Mouse (Mus musculus) testis, adult 2 months (tissue): ENCODE results near the gene Exoc5.
"Not testable (repeated sequence)": the region's sequence is repeated elsewhere in the genome, so short reads cannot be mapped to it uniquely, and the experiment has no call there.

ENCODE experiments used
- CTCF ChIP-seq: fragments of 200-500 bp; IDR thresholded peaks from 2 replicates; pipeline ENCODE4 v1.5.1; 2012; ENCODE audit warnings: low read depth, mild to moderate bottlenecking, inconsistent platforms, low read length, moderate library complexity; ENCODE audit not compliant: control insufficient read depth, insufficient read depth, insufficient replicate concordance
- POLR2A ChIP-seq: fragments of 200-500 bp; IDR thresholded peaks from 2 replicates; pipeline ENCODE4 v1.6.1; 2012; ENCODE audit warnings: low read depth, mild to moderate bottlenecking, inconsistent platforms, low read length, moderate library complexity; ENCODE audit not compliant: control insufficient read depth

DNA sequence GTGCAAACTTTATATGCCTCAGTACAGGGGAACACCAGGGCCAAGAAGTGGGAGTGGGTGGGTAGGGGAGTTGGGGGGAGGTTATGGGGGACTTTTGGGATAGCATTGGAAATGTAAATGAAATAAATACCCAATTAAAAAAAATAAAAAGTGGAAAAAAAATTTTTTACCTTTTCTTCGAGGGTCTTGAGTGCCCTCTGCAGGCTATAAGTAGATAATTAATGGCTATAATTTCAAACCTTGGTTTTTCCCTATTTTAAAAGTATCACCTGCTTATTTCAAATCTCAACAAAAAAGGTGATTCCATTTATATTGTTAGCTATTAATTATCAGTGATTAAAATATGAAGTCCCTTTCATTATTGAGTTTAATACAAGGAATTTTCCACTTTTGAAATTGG lies 25.3 kb upstream of the Exoc5 start:
- TF ChIP-seq POLR2A, CTCF: not testable (repeated sequence)
